Mouse (Mus musculus) G1E (cell line): Measurements from ENCODE around the gene Lifr.

ENCODE experiments used
- CTCF ChIP-seq: IDR thresholded peaks from 2 replicates; pipeline ENCODE4 v1.5.1; 2012; ENCODE audit warnings: low read depth, low read length, inconsistent platforms, mixed read lengths
- GATA1 ChIP-seq: IDR thresholded peaks from 2 replicates; pipeline ENCODE4 v1.6.1; 2012; ENCODE audit warnings: borderline replicate concordance, low read length, inconsistent platforms, mixed read lengths
- TAL1 ChIP-seq: conservative IDR thresholded peaks from 2 replicates; pipeline ENCODE4 v1.6.1; 2012; ENCODE audit warnings: low read depth, low read length, inconsistent platforms, mixed read lengths

- TF ChIP-seq CTCF (no peak), GATA1 (no peak), TAL1 (no peak)
These were observed 109.9 kb downstream of the Lifr start for GRCm38 (mm10) chr15:7200286-7200685.
